Mouse (Mus musculus) hindlimb bud, embryonic 11.5 days (tissue): ENCODE measurements at regions not wholly inside any gene's neighbourhood (a gene's known extent, or its start where the extent isn't known, plus 50 kb on each side); places are given as distances from the start of the nearest gene placed in this dataset.

Source experiments
- DNase-seq: peaks from one replicate; pipeline ENCODE4 v3.0.0-alpha.2; 2012; ENCODE audit warnings: low read depth, low spot score; ENCODE audit errors: extremely low spot score

DNA sequence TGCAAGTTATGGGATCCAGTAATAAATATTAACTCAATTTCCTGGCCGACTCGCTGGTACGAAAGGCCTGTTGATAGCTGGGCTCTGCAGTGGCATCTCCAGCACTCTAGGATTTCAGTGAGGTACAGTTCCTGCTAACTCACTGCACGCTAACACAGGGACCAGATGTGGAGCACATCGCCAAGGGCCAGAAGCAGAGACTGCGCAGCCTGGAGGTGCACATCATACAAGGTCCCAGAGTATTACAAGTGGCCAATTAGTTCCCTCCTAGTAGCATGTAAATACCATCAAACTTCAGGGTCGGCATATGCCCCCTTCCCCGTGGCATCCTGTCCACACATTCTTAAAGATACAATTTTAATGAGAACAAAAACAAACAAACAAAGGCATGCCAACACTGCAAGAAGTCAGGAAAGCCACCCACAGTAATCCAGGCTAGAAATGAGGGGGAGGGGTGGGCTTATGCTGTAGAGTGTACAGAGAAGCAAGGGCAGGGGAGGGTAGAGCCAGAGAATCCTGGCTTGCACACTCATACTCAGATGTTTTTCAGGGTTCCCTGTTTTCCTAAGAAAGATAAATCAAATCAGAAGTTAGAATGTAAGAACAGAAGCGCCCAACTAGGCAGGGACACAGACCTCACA is 419.9 kb upstream of the Mctp2 start:
- no peak for DNase-seq

DNA sequence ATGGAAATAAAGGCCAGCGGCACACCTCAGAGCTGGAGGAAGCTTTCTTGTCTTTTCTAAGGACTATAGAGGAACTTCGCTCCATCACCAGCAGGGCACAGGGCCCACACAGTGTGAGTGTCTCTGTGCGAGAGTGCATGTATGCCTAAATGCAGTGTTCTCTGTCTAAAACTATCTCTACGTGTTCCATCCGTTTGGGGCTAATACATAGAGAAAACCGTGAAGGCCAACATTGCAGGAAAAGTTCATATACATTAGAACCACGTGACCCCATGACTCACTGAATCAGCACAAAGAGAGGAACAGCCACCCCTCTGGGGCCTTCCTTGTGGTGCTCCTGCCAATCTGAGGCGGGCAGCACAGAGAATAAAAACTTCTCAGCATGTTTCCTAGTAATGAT is 431.4 kb upstream of the Mctp2 start:
- DNase-seq, result no peak

- no peak for DNase-seq
Measured at GRCm38 (mm10) chr7:72738324-72738944, 432.0 kb upstream of the Mctp2 start.

DNA sequence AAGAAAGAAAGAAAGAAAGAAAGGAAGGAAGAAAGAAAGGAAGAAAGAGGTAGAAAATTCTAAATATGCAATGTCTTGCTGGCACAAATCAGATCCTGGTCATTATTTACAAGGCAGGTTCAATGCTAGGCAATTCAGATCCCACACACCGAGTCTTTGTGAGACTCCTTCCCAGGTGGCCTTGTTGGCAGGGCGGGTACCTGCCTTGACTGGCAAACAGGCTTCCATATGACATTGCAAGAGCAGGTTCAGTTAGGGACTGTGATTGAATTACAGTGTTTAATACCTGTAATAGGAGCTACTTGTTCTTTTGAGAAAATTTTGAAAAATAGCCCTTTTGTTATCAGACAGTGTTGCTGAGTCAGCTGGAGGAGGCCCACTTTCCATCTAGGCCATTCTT is 436.0 kb upstream of the Mctp2 start:
- DNase-seq, result no peak

DNA sequence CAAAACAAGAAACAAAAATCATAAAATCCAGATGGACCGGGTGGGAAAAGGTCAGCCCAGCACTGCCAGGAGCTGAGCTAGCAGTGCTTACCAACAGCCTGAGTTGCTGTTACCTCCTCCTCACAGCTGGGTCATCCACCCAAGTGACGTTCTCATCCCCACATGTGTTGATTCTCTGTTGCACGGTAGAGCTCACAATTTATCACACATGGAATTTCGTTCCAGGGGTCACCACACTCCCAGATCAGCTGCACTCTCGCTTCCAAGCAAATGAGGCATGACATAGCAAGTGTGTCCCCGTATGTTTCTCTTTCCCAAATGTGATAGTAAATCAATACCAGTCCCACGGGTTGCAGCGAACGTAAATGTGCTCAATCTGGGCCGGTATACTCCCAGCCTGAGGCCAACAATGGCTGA is 445.1 kb upstream of the Mctp2 start:
- DNase-seq, result no peak

- no peak for DNase-seq
Measured at GRCm38 (mm10) chr7:72753053-72753559, 446.7 kb upstream of the Mctp2 start.

DNA sequence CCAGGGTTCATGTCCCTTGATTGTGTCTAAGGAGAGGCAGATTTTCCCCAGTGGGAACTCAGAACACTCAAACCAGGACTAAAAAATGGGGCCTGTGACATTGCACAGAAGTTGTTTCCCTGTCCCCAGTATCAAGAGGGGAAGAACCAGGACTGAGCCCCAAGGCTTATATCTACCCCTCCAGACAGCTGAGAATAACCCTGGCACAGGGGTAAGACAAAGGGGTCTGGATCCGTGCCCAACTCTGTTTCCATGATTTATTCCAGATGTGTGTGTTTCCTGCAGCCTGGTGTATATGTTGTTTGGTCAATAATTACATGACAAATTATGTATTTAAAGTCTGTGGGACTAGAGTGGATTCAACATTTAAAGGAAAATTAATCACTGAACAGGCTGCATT is 456.3 kb upstream of the Mctp2 start:
- DNase-seq, result no peak

DNA sequence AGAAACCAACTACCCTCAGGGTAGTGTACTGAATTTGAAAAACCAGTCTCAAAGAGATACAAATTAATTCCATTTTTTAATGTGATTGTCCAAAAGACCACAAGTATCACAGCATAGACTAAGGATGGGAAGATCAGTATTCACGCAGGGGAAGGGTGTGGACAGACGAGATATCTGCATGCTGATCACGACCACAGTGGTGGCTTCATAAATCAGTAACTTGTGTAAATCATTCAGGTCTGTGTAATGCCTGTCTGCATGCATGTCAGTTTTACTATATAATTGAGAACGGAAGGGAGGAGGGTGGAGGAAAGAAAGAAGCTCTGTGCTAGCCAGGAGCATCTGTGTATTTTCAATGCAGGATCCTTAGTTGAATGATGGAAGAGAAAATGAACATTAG is 462.3 kb upstream of the Mctp2 start:
- no peak for DNase-seq

- no peak for DNase-seq
Measured at GRCm38 (mm10) chr7:72774031-72774770, 467.8 kb upstream of the Mctp2 start.

- no peak for DNase-seq
Measured at GRCm38 (mm10) chr7:72774771-72775119, 468.3 kb upstream of the Mctp2 start.

- no peak for DNase-seq
Measured at GRCm38 (mm10) chr7:72787306-72787705, 480.9 kb upstream of the Mctp2 start.

- no peak for DNase-seq
Measured at GRCm38 (mm10) chr7:72788261-72788660, 481.9 kb upstream of the Mctp2 start.

DNA sequence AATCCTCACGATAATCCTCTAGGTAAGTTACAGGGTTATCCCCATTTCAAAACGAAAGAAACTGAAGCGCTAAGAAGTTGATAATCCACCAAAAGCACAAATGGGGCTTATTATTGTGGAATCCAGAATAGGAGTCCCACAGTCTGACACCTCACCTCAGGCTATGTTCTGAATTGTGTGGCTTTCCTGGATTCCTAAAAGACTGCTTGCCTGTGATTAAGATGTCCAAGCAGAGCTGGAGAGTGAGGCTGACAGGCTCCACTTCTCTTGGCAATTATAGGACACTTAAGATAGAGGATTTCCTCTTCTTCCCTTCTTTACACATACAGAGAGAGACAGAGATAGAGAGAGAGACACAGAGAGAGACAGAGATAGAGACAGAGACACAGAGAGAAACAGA is 515.7 kb upstream of the Mctp2 start:
- DNase-seq, result no peak

GRCm38 (mm10) chr7:72826597-72826996 is 520.2 kb upstream of the Mctp2 start:
- no peak for DNase-seq

GRCm38 (mm10) chr7:72835423-72835822 is 529.0 kb upstream of the Mctp2 start:
- DNase-seq, result no peak

DNA sequence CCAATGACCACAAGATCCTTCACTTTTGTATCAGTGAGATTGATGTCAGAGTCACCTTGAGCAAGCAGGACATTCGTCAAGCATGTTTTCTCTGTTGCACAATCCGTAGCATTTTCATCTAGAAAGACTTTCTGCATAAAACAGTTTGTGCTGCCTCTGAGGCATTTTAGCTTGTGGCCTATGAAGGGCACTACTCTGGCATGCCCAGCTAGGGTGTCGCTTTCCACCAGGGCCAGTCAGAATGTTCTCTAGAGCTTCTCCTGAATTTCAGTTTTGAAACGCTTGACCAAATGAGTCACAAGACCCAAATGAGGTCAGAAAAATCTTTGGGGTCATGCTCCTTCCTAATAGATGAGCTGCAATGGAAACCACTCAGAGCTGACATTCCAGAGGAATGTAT is 529.6 kb upstream of the Mctp2 start:
- DNase-seq, result no peak

GRCm38 (mm10) chr7:72836457-72836985 is 530.1 kb upstream of the Mctp2 start:
- DNase-seq, result no peak

DNA sequence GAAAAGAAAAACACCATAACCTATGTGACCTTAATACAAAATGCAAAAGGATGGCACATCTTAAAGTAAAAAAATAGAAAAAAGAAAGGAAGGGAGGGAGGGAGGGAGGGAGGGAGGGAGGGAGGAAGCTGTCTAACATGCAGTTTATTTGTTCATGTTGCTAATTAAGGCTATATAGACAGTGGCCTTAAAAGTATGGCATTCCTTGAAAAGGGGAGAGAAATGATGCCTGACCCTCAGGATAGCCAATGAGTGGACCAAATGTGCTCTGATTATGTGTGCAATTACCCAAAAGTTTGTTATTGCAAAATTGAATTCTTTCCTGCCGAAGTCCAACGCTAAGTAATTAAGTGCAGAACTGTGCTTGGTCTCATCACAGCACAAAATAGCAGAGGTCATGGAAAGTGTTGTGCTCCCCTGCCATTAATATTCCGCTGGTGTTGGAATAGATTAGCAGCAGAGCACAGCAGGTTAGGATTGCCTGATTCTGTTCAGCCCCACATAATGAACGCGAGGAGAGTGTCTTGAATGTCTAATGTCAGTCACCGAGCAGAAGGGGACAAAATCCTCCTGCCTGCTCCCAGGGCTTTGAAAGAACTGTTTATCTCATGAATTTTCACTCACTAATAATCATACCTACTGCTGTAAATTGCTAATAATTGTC is 531.7 kb upstream of the Mctp2 start:
- DNase-seq, result no peak

GRCm38 (mm10) chr7:72851346-72851745 is 524.0 kb upstream of the Rgma start:
- DNase-seq, result no peak

- no peak for DNase-seq
Measured at GRCm38 (mm10) chr7:72854501-72855002, 520.8 kb upstream of the Rgma start.
